Mouse (Mus musculus) liver, postnatal 0 days (tissue): ENCODE data around the gene Man1c1. TPM values are rescaled to one million over a fixed set of nuclear protein-coding genes. Genes with fewer than 3 reads are reported as not detected.
A peak's percentile ranks its signal among the peaks of the same experiment; 100 is the strongest.

Experiments
- ATAC-seq: fragments of 200-750 bp; cut with Nextera tagmentation; 2 replicates; pipeline ENCODE4 v1.8.0; 2017; ENCODE audit warnings: mild to moderate bottlenecking, moderate library complexity
- DNase-seq: peaks from one replicate; pipeline ENCODE4 v3.0.0-alpha.2; 2016
- H3K27ac ChIP-seq: fragments of 300-500 bp; sonication (generic); 2 replicates; pipeline ENCODE4 v1.5.1; 2014; ENCODE audit warnings: antibody characterized with exemption, moderate library complexity, mild to moderate bottlenecking, low read depth
- H3K27me3 ChIP-seq: fragments of 300-500 bp; sonication (generic); 2 replicates; pipeline ENCODE4 v1.6.1; 2014; ENCODE audit warnings: low read length, control low read depth, mixed read lengths; ENCODE audit not compliant: insufficient read depth
- H3K36me3 ChIP-seq: fragments of 300-500 bp; sonication (generic); replicated peaks from 2 replicates; pipeline ENCODE4 v1.6.1; 2014; ENCODE audit warnings: mild to moderate bottlenecking, control low read depth, low read length, moderate library complexity, mixed read lengths; ENCODE audit not compliant: insufficient read depth
- H3K4me1 ChIP-seq: fragments of 300-500 bp; sonication (generic); 2 replicates; pipeline ENCODE4 v1.6.1; 2014; ENCODE audit warnings: antibody characterized with exemption, mild to moderate bottlenecking, control low read depth; ENCODE audit not compliant: insufficient read depth
- H3K4me2 ChIP-seq: fragments of 300-500 bp; sonication (generic); 2 replicates; pipeline ENCODE4 v1.6.1; 2014; ENCODE audit warnings: low read depth, mild to moderate bottlenecking, low read length, moderate library complexity, mixed read lengths
- H3K4me3 ChIP-seq: fragments of 300-500 bp; sonication (generic); 2 replicates; pipeline ENCODE4 v1.5.1; 2014; ENCODE audit warnings: low read depth, low read length
- H3K9ac ChIP-seq: fragments of 300-500 bp; sonication (generic); replicated peaks from 2 replicates; pipeline ENCODE4 v1.6.1; 2014; ENCODE audit warnings: mild to moderate bottlenecking, moderate library complexity
- H3K9me3 ChIP-seq: fragments of 300-500 bp; sonication (generic); 2 replicates; pipeline ENCODE4 v1.6.1; 2016; ENCODE audit warnings: mild to moderate bottlenecking, control low read depth, low read length, mixed read lengths
- CTCF ChIP-seq: sonication (generic); IDR thresholded peaks from 2 replicates; pipeline ENCODE4 v1.5.1; 2016; ENCODE audit warnings: antibody characterized with exemption, low read depth
- EP300 ChIP-seq: IDR thresholded peaks from 2 replicates; pipeline ENCODE4 v1.6.1; 2016; ENCODE audit warnings: antibody characterized with exemption, low read depth, mild to moderate bottlenecking
- WGBS: fragments of 180-500 bp; shearing (Covaris S2); extraction: QIAGEN DNeasy Blood & Tissue Kit; methylation state at CpG from one replicate; pipeline ENCODE4 v1.1.7; 2014; ENCODE audit not compliant: insufficient replicate concordance; 5-methylcytosine and 5-hydroxymethylcytosine counted together
- polyA plus RNA-seq: library from polyadenylated mRNA; unstranded; fragments of >200 nt; fragmentation: Nextera tagmentation; extraction: Ambion mirVana; gene quantifications from 2 replicates; pipeline ENCODE4 v1.2.1, GENCODE M21; 2015

Gene Man1c1
- polyA plus RNA-seq, 1 experiment from 2014 or later = 1.5 TPM

DNA sequence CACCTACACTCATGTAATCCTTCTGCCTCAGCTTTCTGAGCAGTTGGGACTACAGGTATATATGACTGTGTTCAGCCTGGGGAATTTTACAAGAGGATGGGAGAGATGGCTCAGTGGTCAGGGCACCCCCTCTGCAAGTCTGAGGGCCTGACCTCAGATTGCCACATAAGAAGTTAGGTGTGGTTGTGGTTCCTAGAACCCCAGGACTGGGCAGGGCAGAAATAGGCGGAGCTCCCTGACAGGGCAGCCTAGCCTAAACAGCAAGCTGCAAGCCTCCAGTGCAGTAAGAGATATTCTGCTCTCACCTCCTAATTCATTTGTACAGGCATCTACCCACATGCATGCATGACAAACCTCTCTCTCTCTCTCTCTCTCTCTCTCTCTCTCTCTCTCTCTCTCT is 117.5 kb downstream of the Man1c1 start:
- TF ChIP-seq EP300 (no peak), CTCF (no peak)
- no peaks in the 10 kb centered on the region for H3K27me3 ChIP-seq
- no peaks in the 10 kb centered on the region for H3K9me3 ChIP-seq
- no peaks in the 10 kb centered on the region for H3K36me3 ChIP-seq
- no peak overlapping the region for H3K4me2 ChIP-seq
- no peak overlapping the region for H3K27ac ChIP-seq
- 45% methylated on average over 1 of the region's 1 CpGs for WGBS
- H3K4me1 ChIP-seq = peaks cover 15% of the 10 kb centered on the region
- DNase-seq (no peak), ATAC-seq (no peak)
- no peak overlapping the region for H3K4me3 ChIP-seq
- no peak overlapping the region for H3K9ac ChIP-seq

GRCm38 (mm10) chr4:134586126-134586525 is 118.0 kb downstream of the Man1c1 start:
- Histone ChIP-seq H3K9ac (no peak overlapping the region), H3K9me3 (no peaks in the 10 kb centered on the region), H3K27ac (no peak overlapping the region), H3K36me3 (no peaks in the 10 kb centered on the region), H3K4me1 (peaks cover 15% of the 10 kb centered on the region), H3K27me3 (no peaks in the 10 kb centered on the region), H3K4me3 (no peak overlapping the region), H3K4me2 (no peak overlapping the region)
- DNase-seq (no peak), ATAC-seq (no peak)
- WGBS = 78% methylated on average over 7 of the region's 7 CpGs
- TF ChIP-seq CTCF (no peak), EP300 (no peak)

- Histone ChIP-seq H3K4me2 (no peak overlapping the region), H3K36me3 (no peaks in the 10 kb centered on the region), H3K9ac (no peak overlapping the region), H3K4me1 (peaks cover 23% of the 10 kb centered on the region), H3K9me3 (no peaks in the 10 kb centered on the region), H3K27ac (no peak overlapping the region), H3K4me3 (no peak overlapping the region), H3K27me3 (no peaks in the 10 kb centered on the region)
- DNase-seq (peak; percentile 68), ATAC-seq (no peak)
- TF ChIP-seq CTCF (peak; percentile 75), EP300 (no peak)
- 51% methylated on average over 3 of the region's 3 CpGs for WGBS
Measured at GRCm38 (mm10) chr4:134583513-134583912, 120.6 kb downstream of the Man1c1 start.

- TF ChIP-seq EP300 (no peak), CTCF (no peak)
- ATAC-seq = no peak
- 63% methylated on average over 8 of the region's 8 CpGs for WGBS
- no peak overlapping the region for H3K9ac ChIP-seq
- H3K27ac ChIP-seq = no peak overlapping the region
- H3K4me1 ChIP-seq = peaks cover 10% of the 10 kb centered on the region
- no peaks in the 10 kb centered on the region for H3K36me3 ChIP-seq
- H3K27me3 ChIP-seq = no peaks in the 10 kb centered on the region
- H3K4me3 ChIP-seq = no peak overlapping the region
- H3K9me3 ChIP-seq = no peaks in the 10 kb centered on the region
- no peak for DNase-seq
- H3K4me2 ChIP-seq = no peak overlapping the region
Measured at GRCm38 (mm10) chr4:134581365-134581764, 122.7 kb downstream of the Man1c1 start.

DNA sequence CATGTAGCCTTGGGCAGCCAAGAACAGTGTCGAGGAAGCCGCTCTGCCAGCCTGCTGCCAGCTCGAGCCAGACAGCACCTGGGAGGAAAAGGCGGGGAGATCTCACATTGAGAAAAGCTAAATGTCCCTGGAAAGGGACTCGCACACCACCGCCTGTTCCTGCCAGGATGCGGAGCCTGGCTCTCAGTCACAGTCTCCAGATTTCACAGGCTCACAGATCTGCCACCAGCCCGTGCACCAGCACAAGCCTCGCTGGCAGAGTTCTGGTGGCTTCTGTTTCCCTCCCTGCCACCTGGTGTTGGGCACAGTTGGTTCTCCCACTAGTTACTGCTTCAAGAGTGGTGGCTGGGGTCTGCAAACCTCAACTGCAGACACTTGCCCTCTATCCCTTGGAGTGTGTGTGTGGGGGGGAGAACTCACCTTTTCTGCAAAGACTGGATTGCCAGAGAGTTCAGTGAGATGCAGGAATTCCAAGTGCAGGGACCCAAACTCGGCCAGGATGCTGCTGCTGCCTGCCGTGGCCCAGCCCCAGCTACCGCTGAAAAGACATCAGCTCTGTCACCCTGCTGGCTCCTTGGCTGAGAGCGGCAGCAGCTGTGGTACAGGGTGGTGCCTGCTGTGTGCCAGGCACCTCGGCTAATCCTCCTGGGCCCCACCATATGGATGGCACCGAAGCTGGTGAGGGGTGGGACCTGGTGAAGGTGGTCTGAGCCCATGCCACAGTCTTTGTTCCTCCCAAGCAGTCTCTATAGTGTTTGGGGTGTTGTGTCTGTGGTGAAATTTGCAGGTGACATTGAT is 123.5 kb downstream of the Man1c1 start:
- 83% methylated on average over 15 of the region's 15 CpGs for WGBS
- no peak overlapping the region for H3K27ac ChIP-seq
- no peak overlapping the region for H3K4me2 ChIP-seq
- H3K4me3 ChIP-seq = no peak overlapping the region
- TF ChIP-seq CTCF (no peak), EP300 (no peak)
- H3K9ac ChIP-seq = no peak overlapping the region
- peaks cover 10% of the 10 kb centered on the region for H3K4me1 ChIP-seq
- DNase-seq = no peak
- ATAC-seq = no peak
- H3K9me3 ChIP-seq = no peaks in the 10 kb centered on the region
- no peaks in the 10 kb centered on the region for H3K27me3 ChIP-seq
- H3K36me3 ChIP-seq = no peaks in the 10 kb centered on the region

DNA sequence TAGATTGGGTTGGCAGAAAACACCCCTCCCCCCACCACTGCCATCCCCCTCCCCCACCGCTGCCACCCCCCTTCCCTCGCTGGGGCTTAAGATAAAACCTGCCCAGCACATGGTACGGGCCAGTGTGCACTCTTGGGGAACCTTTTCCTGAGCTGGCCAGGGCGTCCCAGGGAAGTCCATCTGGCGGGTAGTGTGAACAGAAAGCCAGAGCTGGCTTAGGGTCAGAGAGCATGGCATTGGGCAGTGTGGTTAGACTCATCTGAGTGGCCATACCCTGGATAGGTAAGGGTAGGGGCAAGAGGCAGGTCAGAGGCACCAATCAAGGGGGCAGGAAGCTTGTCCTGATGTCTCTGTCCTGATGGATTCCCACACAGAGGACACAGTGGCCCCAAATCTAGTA is 124.5 kb downstream of the Man1c1 start:
- Histone ChIP-seq H3K36me3 (no peaks in the 10 kb centered on the region), H3K27me3 (no peaks in the 10 kb centered on the region), H3K4me2 (no peak overlapping the region), H3K9ac (no peak overlapping the region), H3K4me1 (peaks cover 10% of the 10 kb centered on the region), H3K9me3 (no peaks in the 10 kb centered on the region), H3K27ac (no peak overlapping the region), H3K4me3 (no peak overlapping the region)
- TF ChIP-seq EP300 (no peak), CTCF (no peak)
- WGBS = 44% methylated on average over 5 of the region's 5 CpGs
- DNase-seq (no peak), ATAC-seq (no peak)
